ENCODE assay signal across 18 mouse cellular contexts in genomic region chr13:112048327-112048726, GRCm38 (mm10).
"Had no signal": no experiment of that assay in that cellular context is flagged by ENCODE, and none has a peak within 500 bp of the region (broad histone marks: within the 10 kb centered on the region; RNA-seq: fewer than 3 reads in every experiment).

No protein-coding gene starts in this region.

- H3K9ac ChIP-seq: lung, embryonic 14.5 days; midbrain, embryonic 12.5 days; neural tube, embryonic 13.5 days; neural tube, embryonic 15.5 days had no signal

- H3K9me3 ChIP-seq: midbrain, embryonic 10.5 days; midbrain, embryonic 12.5 days; neural tube, embryonic 13.5 days; neural tube, embryonic 15.5 days had no signal

- H3K27ac ChIP-seq: midbrain, embryonic 10.5 days; midbrain, embryonic 12.5 days; neural tube, embryonic 13.5 days; neural tube, embryonic 15.5 days had no signal

- H3K4me3 ChIP-seq: midbrain, embryonic 10.5 days; midbrain, embryonic 12.5 days; neural tube, embryonic 13.5 days; neural tube, embryonic 15.5 days had no signal

- H3K36me3 ChIP-seq: midbrain, embryonic 10.5 days; midbrain, embryonic 12.5 days; neural tube, embryonic 13.5 days; neural tube, embryonic 15.5 days had no signal

- DNase-seq: lung, adult 18-20 months; lung, embryonic 14.5 days; lung, postnatal 10 days; lung, postnatal 4 days; midbrain, embryonic 14.5 days; retina, postnatal 1 day; right cerebral cortex, adult 18-20 months; right cerebral cortex, postnatal 25 days; right cerebral cortex, postnatal 4 days; spleen, adult 18-20 months; thymus, adult 18-20 months; thymus, postnatal 14 days; thymus, postnatal 36 days had no signal

- H3K27me3 ChIP-seq: midbrain, embryonic 12.5 days; neural tube, embryonic 13.5 days; neural tube, embryonic 15.5 days had no signal

- H3K4me1 ChIP-seq: midbrain, embryonic 12.5 days; neural tube, embryonic 13.5 days; neural tube, embryonic 15.5 days had no signal

- H3K4me2 ChIP-seq: lung, embryonic 14.5 days; midbrain, embryonic 12.5 days; neural tube, embryonic 13.5 days; neural tube, embryonic 15.5 days had no signal

- ATAC-seq: midbrain, embryonic 16.5 days had no signal
